ENCODE assay signal across 25 mouse cellular contexts in genomic region chr12:3784729-3785128, GRCm38 (mm10). TPM values are rescaled to one million over a fixed set of nuclear protein-coding genes. Genes with fewer than 3 reads are reported as not detected.
DNase-seq lines count a peak whose midpoint lies in the region; ATAC-seq lines count a peak whose summit lies in the region.
"Had no signal": no experiment of that assay in that cellular context is flagged by ENCODE, and none has a peak within 500 bp of the region (broad histone marks: within the 10 kb centered on the region; RNA-seq: fewer than 3 reads in every experiment).

No protein-coding gene starts in this region.

- no peaks in the 10 kb centered on the region for H3K27me3 ChIP-seq in hindbrain, embryonic 10.5 days (ENCODE audit: insufficient read depth, poor library complexity, severe bottlenecking)
- H3K27me3 ChIP-seq in hindbrain, embryonic 16.5 days (replicated peaks; ENCODE audit: control insufficient read depth, insufficient read depth, low read length), result no peaks in the 10 kb centered on the region
- no peaks in the 10 kb centered on the region for H3K27me3 ChIP-seq in lung, embryonic 16.5 days (ENCODE audit: control insufficient read depth, insufficient read depth, low read depth, low read length)
- no peaks in the 10 kb centered on the region for H3K27me3 ChIP-seq in intestine, embryonic 16.5 days (replicated peaks; ENCODE audit: control insufficient read depth, insufficient read depth, low read length)
- H3K27me3 ChIP-seq in stomach, embryonic 16.5 days (ENCODE audit: control insufficient read depth, insufficient read depth, low read length), result no peaks in the 10 kb centered on the region
- H3K27me3 ChIP-seq: hindbrain, embryonic 13.5 days; limb, embryonic 15.5 days; liver, embryonic 15.5 days; midbrain, embryonic 12.5 days had no signal

- no peaks in the 10 kb centered on the region for H3K36me3 ChIP-seq in hindbrain, embryonic 10.5 days
- H3K36me3 ChIP-seq in hindbrain, embryonic 16.5 days (ENCODE audit: control insufficient read depth, insufficient read depth, low read length), result no peaks in the 10 kb centered on the region
- H3K36me3 ChIP-seq in lung, embryonic 16.5 days (ENCODE audit: control insufficient read depth, insufficient read depth, low read length), result no peaks in the 10 kb centered on the region
- no peaks in the 10 kb centered on the region for H3K36me3 ChIP-seq in intestine, embryonic 16.5 days (ENCODE audit: control insufficient read depth, insufficient read depth, low read length)
- no peaks in the 10 kb centered on the region for H3K36me3 ChIP-seq in stomach, embryonic 16.5 days (ENCODE audit: control insufficient read depth, insufficient read depth, low read length)
- H3K36me3 ChIP-seq: hindbrain, embryonic 13.5 days; limb, embryonic 15.5 days; liver, embryonic 15.5 days; midbrain, embryonic 12.5 days had no signal

- H3K4me2 ChIP-seq in hindbrain, embryonic 16.5 days (ENCODE audit: low read length), result no peak overlapping the region
- no peak overlapping the region for H3K4me2 ChIP-seq in lung, embryonic 16.5 days (ENCODE audit: low read depth, low read length)
- H3K4me2 ChIP-seq in intestine, embryonic 16.5 days (ENCODE audit: low read depth, low read length), result no peak overlapping the region
- no peak overlapping the region for H3K4me2 ChIP-seq in stomach, embryonic 16.5 days (ENCODE audit: low read depth, low read length)
- H3K4me2 ChIP-seq: heart, embryonic 11.5 days; hindbrain, embryonic 13.5 days; limb, embryonic 15.5 days; liver, embryonic 15.5 days; midbrain, embryonic 12.5 days had no signal

- peaks cover 75% of the 10 kb centered on the region for H3K4me1 ChIP-seq in hindbrain, embryonic 10.5 days (replicated peaks)
- H3K4me1 ChIP-seq in hindbrain, embryonic 16.5 days (ENCODE audit: control insufficient read depth, insufficient read depth, low read depth, low read length), result peaks cover 47% of the 10 kb centered on the region
- peaks cover 83% of the 10 kb centered on the region for H3K4me1 ChIP-seq in lung, embryonic 16.5 days (replicated peaks; ENCODE audit: control insufficient read depth, insufficient read depth, low read length)
- H3K4me1 ChIP-seq in intestine, embryonic 16.5 days (ENCODE audit: control insufficient read depth, insufficient read depth, low read length), result peaks cover 85% of the 10 kb centered on the region
- H3K4me1 ChIP-seq in stomach, embryonic 16.5 days (ENCODE audit: control insufficient read depth, insufficient read depth, low read length), result peaks cover 90% of the 10 kb centered on the region

- no peaks in the 10 kb centered on the region for H3K9me3 ChIP-seq in hindbrain, embryonic 10.5 days
- H3K9me3 ChIP-seq in hindbrain, embryonic 16.5 days (ENCODE audit: control insufficient read depth, low read length), result no peaks in the 10 kb centered on the region
- H3K9me3 ChIP-seq in lung, embryonic 16.5 days (ENCODE audit: control insufficient read depth, low read length), result no peaks in the 10 kb centered on the region
- no peaks in the 10 kb centered on the region for H3K9me3 ChIP-seq in intestine, embryonic 16.5 days (ENCODE audit: control insufficient read depth, low read length)
- H3K9me3 ChIP-seq in stomach, embryonic 16.5 days (replicated peaks; ENCODE audit: control insufficient read depth, low read length), result no peaks in the 10 kb centered on the region
- H3K9me3 ChIP-seq: hindbrain, embryonic 13.5 days; limb, embryonic 15.5 days; liver, embryonic 15.5 days; midbrain, embryonic 12.5 days had no signal

- H3K4me3 ChIP-seq in hindbrain, embryonic 10.5 days, result no peak overlapping the region
- H3K4me3 ChIP-seq in hindbrain, embryonic 16.5 days (ENCODE audit: low read length), result no peak overlapping the region
- H3K4me3 ChIP-seq in lung, embryonic 16.5 days (ENCODE audit: low read length), result no peak overlapping the region
- no peak overlapping the region for H3K4me3 ChIP-seq in intestine, embryonic 16.5 days (ENCODE audit: low read length)
- no peak overlapping the region for H3K4me3 ChIP-seq in stomach, embryonic 16.5 days (replicated peaks; ENCODE audit: low read length)
- H3K4me3 ChIP-seq: hindbrain, embryonic 13.5 days; limb, embryonic 15.5 days; liver, embryonic 15.5 days; midbrain, embryonic 12.5 days had no signal

- WGBS in hindbrain, embryonic 10.5 days, result 82% methylated on average over 4 of the region's 4 CpGs
- 80% methylated on average over 4 of the region's 4 CpGs for WGBS in hindbrain, embryonic 16.5 days
- WGBS in lung, embryonic 16.5 days, result 47% methylated on average over 4 of the region's 4 CpGs
- WGBS in intestine, embryonic 16.5 days, result 60% methylated on average over 4 of the region's 4 CpGs
- 48% methylated on average over 4 of the region's 4 CpGs for WGBS in stomach, embryonic 16.5 days

- no peak for DNase-seq in hindbrain, embryonic 10.5 days (ENCODE audit: low spot score)
- DNase-seq in lung, postnatal 14 days, result no peak
- no peak for DNase-seq in layer of hippocampus, adult 9-11 months
- DNase-seq: adrenal gland, postnatal 36 days; cerebellum, adult 11-12 months; cerebellum, postnatal 25 days; embryo, embryonic 11 days; forebrain, postnatal 0 days; gastrocnemius, postnatal 36 days; heart, postnatal 14 days; kidney, adult 2 months; layer of hippocampus, postnatal 36 days; lung, postnatal 4 days; retina, postnatal 1 day; right cerebral cortex, postnatal 4 days; thymus, postnatal 25 days had no signal

- ATAC-seq in hindbrain, embryonic 16.5 days, result no peak
- no peak for ATAC-seq in lung, embryonic 16.5 days (ENCODE audit: low read depth)
- ATAC-seq in intestine, embryonic 16.5 days, result peak; percentile 83
- peak; percentile 71 for ATAC-seq in stomach, embryonic 16.5 days (ENCODE audit: insufficient read depth, low FRiP score)

- no peak overlapping the region for H3K9ac ChIP-seq in hindbrain, embryonic 16.5 days (ENCODE audit: low read depth, low read length)
- no peak overlapping the region for H3K9ac ChIP-seq in lung, embryonic 16.5 days (ENCODE audit: low read length)
- peak overlapping the region; percentile 44; the same call in 1 of the 2 replicates for H3K9ac ChIP-seq in intestine, embryonic 16.5 days (ENCODE audit: low read depth, low read length)
- H3K9ac ChIP-seq in stomach, embryonic 16.5 days (ENCODE audit: low read length), result 0 out of 2 replicates have a peak overlapping the region, but pooled peaks have one; percentile 29
- H3K9ac ChIP-seq: forebrain, postnatal 0 days; hindbrain, embryonic 13.5 days; limb, embryonic 15.5 days; liver, embryonic 15.5 days; midbrain, embryonic 12.5 days had no signal

- H3K27ac ChIP-seq in hindbrain, embryonic 10.5 days, result peak overlapping the region; percentile 46
- H3K27ac ChIP-seq in hindbrain, embryonic 16.5 days (ENCODE audit: low read depth, low read length), result no peak overlapping the region
- H3K27ac ChIP-seq in lung, embryonic 16.5 days (ENCODE audit: low read length), result peak overlapping the region; percentile 3; the same call in 1 of the 2 replicates
- H3K27ac ChIP-seq in intestine, embryonic 16.5 days (ENCODE audit: low read length), result peak overlapping the region; percentile 85
- H3K27ac ChIP-seq in stomach, embryonic 16.5 days (ENCODE audit: low read length), result peak overlapping the region; percentile 85
- H3K27ac ChIP-seq: limb, embryonic 15.5 days; liver, embryonic 15.5 days; midbrain, embryonic 12.5 days had no signal

RNA-seq across cellular contexts. Expression of gene Dnmt3a, which starts 21.1 kb away (rescaled TPM):
- polyA plus RNA-seq in hindbrain, embryonic 10.5 days (2016; fragmentation: Nextera tagmentation; extraction: Ambion mirVana), result 114 and 127 TPM in 2 replicates
- polyA plus RNA-seq in hindbrain, embryonic 16.5 days (2015; fragmentation: Nextera tagmentation; extraction: Ambion mirVana), result 94.1 and 104 TPM in 2 replicates
- 64.2 and 77.3 TPM in 2 replicates for polyA plus RNA-seq in lung, embryonic 16.5 days (2015; fragmentation: Nextera tagmentation; extraction: Ambion mirVana)
- 52.8 and 53.8 TPM in 2 replicates for polyA plus RNA-seq in intestine, embryonic 16.5 days (2015; fragmentation: Nextera tagmentation; extraction: Ambion mirVana)
- 49.6 and 60.4 TPM in 2 replicates for polyA plus RNA-seq in stomach, embryonic 16.5 days (2015; fragmentation: Nextera tagmentation; extraction: Ambion mirVana)

Comparison
In these comparisons a context has a peak if more than half of its experiments do, and no peak if none do; other contexts are left out.
1. ATAC-seq: peak in intestine, embryonic 16.5 days (single experiment) and stomach, embryonic 16.5 days (single experiment); none in hindbrain, embryonic 16.5 days (single experiment) and lung, embryonic 16.5 days (single experiment).
2. H3K9ac ChIP-seq: peak in intestine, embryonic 16.5 days (single experiment) and stomach, embryonic 16.5 days (single experiment); none in hindbrain, embryonic 16.5 days (single experiment) and lung, embryonic 16.5 days (single experiment).